Mouse (Mus musculus): ENCODE measurements around the gene Rtca. TPM values are rescaled to one million over a fixed set of nuclear protein-coding genes. Genes with fewer than 3 reads are reported as not detected.
A peak's percentile ranks its signal among the peaks of the same experiment; 100 is the strongest.

Gene Rtca
- 18.9 and 25.5 TPM in 2 replicates for total RNA-seq (2017)

DNA sequence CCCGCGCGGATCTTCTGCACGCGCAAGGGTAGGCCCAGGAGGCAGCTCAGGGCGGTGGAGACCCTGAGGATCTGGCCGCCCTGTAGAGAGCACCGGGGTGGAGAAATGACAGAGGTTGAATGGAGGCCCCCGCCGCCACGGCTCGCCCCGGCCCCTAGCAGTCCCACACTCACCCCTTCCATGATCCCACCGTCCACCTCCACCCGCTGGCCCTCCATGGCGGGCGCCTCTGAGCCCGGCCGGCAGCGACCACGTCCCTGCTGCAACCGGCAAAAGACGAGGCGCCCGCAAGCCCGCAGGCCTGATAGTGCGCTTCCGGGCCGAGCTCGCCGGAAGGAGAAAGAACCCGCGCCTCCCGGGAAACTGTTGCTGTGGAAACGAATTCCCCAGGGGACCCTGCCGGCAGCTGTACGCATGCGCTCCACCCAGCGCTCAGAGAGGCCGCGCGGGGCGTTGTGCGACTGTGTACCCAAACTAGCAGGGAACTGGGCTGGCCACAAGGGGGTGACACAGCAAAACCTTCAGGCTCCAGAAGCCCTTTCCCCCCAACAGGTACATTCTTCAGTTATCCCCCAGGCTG, at the start of gene Rtca:
Gene Rtca, minus strand, starts transcription at position 437 of the 580 bp plus-strand sequence.
- ATAC-seq (ENCODE audit: extremely low read depth, insufficient number of reproducible peaks, low FRiP score, poor library complexity, severe bottlenecking), result peak; percentile 84

DNA sequence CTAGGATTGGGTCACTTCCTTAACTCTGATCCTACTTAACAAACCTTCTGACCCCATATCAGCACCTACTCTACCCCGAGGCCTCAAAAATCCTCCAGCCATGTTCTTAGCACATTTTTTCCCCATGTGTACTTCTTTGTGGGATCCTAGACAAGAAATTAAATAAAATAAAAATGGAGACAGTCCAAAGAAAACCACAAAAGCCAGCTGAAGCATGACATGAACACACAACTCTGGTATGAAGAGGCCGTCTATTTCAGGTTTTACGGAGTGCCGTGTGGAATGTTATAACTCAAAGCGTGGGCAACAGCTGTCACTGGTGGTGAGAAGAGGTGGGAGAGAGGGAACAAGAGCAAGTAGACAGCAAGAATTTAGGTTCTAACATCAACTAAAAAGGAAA, 43.4 kb upstream of the Rtca start:
- ATAC-seq (ENCODE audit: extremely low read depth, insufficient number of reproducible peaks, low FRiP score, poor library complexity, severe bottlenecking), result no peak

DNA sequence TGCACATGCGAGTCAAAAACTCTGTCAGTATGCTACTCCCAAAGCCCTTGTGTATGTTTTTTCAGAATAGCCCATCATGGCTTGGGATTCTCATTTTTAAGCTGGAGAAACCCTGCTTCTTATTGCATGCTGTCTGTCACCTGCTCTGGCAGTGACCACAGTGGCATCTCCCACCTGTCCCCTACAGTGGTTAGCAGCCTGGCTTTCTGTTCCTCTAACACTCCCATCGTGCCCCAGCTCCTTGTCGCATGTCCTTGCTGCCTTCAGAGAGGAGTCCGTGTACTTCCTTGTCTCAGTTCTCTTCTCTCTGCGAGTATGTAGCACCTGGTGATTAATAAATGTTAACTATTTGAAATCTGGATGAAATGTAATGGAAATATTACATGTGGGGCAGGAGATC, 39.4 kb upstream of the Rtca start:
- no peak for ATAC-seq (ENCODE audit: extremely low read depth, insufficient number of reproducible peaks, low FRiP score, poor library complexity, severe bottlenecking)

DNA sequence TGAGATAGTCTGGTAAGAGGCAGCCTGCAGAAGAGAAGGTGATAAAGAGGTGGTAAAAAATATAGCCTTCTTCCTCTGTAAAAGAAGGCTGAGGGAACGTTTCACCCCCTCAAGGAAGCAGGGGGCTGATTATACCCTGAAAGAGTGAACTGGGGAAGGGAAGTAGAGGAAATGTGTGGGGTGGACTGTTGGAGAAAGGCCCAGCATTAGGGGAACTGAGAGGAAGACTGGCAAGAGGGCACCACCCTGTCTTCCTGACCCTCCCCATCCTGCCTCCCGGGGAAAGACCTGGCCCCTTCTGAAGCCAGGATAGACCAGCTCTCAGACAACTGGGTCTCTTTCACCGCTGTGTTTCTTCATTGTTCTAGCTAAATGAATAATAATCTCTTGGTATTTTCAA, 34.5 kb upstream of the Rtca start:
- ATAC-seq (ENCODE audit: extremely low read depth, insufficient number of reproducible peaks, low FRiP score, poor library complexity, severe bottlenecking), result no peak

DNA sequence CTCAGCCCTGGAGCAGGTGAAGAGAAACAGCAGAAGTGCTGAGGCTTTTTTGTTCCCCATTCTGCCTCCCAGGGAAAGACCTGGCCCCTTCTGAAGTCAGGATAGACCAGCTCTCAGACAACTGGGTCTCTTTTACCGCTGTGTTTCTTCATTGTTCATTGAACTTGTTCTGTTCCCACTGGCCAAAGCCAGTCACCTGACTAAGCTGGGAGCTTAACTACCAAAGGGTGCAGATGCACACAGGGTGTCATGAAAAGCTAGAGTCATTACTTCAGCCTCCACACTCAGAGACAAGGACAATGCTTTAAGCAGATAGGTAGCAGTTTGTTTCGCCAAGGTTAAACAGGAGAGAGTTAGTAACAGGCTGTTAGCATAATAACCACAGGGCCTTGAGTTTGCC, 34.1 kb upstream of the Rtca start:
- no peak for ATAC-seq (ENCODE audit: extremely low read depth, insufficient number of reproducible peaks, low FRiP score, poor library complexity, severe bottlenecking)

DNA sequence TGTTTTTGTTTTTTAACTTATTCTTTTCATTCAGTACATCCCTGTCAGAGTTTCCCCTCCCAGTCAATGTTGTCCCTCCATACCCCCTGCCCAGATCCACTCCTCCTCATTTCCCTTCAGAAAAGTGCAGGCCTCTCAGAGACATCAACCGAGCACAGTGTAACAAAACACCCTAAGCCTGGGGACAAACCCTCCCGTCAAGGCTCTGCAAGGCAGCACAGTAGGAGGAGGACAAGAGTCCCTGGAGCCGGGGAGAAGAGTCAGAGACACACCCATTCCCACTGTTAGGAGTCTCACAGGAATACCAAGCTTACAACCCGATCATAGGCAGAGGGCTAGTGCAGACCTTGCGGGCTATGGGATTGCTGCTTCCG, 29.2 kb upstream of the Rtca start:
- no peak for ATAC-seq (ENCODE audit: extremely low read depth, insufficient number of reproducible peaks, low FRiP score, poor library complexity, severe bottlenecking)

DNA sequence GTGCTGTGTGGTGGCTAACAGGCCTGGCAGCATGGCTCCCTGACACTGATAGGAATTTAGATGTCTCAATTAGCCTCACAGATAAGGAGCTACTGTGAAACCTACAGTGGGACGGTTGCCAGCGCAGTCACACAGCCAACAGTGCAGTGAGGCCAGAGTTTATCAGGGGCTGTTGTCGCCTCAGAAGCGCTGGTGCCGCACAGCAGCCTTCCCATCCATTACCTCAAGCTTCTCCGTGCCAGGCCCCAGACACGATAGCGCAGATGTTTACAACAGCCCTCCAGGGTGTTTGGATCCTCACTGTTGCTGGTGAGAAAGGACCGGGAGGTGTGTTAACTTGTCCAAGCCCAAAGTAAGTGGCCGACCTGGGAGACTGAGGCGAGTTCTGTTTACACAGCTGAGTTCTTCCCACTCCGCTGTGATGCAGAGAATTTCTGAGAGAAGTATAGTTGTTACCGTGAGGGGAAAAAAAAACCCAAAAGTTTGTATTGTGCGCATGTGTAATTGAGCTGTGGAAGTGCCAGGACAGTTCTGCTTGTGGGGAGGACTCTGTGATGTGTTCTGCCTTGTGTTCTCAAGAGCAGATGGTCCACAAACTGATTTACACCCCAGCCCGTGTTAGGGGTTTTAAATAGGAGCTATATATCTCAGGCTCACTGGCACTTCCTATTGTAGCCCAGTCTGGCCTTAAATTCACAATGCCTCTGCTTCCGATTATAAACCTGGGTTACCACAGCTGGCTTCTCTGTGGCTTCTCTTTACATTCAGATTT, 28.6 kb upstream of the Rtca start:
- ATAC-seq (ENCODE audit: extremely low read depth, insufficient number of reproducible peaks, low FRiP score, poor library complexity, severe bottlenecking), result no peak

DNA sequence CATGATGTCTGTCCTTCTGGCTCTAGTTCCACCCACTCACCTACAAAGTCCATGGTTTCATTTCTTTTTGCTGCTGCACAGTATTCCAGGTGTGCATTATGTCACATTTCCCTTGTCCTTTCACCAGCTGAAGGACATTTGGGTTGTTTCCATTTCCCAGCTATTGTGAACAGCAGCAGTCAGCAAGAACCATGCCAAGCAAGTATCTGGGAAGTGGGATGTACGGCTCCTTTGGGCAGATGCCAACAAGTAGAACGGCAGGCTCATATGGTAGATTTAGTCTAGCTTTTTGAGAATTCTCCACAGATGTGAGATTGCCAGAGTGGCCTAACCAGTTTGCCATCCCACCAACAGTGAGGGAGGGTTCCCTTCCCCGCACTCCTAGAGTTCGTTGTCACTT, 22.8 kb upstream of the Rtca start:
- ATAC-seq (ENCODE audit: extremely low read depth, insufficient number of reproducible peaks, low FRiP score, poor library complexity, severe bottlenecking), result no peak

DNA sequence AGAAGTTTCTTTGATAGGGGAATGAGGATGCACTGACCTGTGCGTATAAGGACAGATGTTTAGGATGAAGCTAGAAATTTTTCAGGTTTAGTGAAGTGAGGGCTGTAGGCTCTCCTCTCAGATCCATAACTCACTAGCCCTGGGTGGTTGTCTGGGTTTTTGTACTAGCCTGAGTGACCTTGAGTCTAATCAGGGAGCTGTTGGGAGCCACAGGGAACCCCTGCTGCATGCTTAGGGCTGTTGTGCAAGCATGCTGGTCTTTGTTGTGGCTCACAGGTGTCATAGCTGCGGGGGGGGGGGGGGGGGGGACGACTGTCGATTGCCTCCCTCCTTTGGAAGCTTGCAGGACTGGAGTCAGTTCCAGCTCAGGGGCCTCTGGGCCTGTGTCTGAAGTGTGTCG, 21.7 kb upstream of the Rtca start:
- no peak for ATAC-seq (ENCODE audit: extremely low read depth, insufficient number of reproducible peaks, low FRiP score, poor library complexity, severe bottlenecking)

DNA sequence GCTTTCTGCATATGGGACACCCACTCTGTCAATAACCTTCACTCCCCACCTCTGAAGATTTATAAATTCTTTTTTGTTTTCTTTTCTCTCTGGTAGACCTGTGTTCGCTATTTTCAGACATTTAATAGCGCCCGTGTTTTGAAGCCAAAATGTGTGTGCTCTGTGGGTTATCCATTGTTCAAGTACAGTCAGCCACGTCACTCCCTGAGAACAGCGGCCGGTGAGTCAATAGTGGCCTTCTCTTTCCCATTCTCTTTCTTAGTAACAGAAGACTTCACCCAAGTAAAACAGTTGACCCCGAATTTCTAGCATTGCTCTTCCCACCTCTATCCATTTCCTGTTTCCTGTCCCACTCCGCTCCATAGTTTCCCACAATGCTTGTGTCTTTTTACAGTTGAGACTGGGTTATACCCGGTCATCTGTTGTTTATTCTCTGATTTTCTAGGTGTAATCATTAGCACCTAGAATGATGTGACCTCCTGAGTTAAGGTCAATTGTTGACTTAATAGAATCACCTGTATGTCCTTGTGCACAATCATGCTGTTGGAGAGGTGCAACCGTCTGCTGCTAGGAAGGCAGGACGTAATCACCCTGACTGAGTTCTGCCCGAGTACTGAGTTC, 12.2 kb upstream of the Rtca start:
- no peak for ATAC-seq (ENCODE audit: extremely low read depth, insufficient number of reproducible peaks, low FRiP score, poor library complexity, severe bottlenecking)

DNA sequence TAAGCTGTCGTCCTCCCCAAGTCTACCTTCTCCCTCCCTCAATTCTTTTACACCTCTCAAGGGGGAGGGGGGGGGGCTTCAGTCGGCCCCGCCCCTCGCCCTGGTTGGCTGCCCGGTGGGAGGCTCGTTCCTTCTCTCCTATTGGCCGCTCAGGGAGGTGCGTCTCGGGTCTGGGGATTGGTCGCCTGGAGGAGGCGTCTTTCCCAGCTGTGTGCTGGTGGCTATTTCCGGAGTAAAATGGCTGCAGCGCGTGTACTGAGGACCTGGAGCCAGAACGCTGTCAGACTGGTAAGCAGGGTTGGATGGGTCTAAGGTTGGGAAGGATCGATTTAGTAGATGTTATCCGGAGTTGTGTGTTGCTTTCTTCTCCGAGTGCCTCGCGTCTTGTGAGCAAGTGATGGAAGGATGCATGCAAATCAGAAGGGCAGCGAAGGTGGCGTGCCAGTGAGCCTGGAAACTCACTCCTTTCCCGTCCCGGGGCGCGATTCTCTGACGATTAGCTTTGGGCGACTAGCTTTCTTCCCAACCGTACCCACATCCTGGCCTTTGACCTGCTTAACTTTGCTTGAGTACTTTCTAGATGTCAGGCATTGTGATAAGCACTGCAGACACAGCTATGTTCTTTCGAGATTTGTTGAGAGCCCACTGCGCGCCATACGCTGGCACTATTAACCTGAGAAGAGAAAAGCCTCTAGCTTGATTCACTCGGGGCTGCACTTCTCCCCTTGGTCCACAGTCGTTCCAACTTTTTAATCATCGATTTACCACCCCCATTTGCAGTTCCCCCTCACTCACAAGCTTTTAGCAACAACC, 5.1 kb upstream of the Rtca start, which contains the start of gene Dbt:
Gene Dbt, plus strand, starts transcription at position 167 of the 813 bp plus-strand sequence.
- peak; percentile 85 for ATAC-seq (ENCODE audit: extremely low read depth, insufficient number of reproducible peaks, low FRiP score, poor library complexity, severe bottlenecking)

DNA sequence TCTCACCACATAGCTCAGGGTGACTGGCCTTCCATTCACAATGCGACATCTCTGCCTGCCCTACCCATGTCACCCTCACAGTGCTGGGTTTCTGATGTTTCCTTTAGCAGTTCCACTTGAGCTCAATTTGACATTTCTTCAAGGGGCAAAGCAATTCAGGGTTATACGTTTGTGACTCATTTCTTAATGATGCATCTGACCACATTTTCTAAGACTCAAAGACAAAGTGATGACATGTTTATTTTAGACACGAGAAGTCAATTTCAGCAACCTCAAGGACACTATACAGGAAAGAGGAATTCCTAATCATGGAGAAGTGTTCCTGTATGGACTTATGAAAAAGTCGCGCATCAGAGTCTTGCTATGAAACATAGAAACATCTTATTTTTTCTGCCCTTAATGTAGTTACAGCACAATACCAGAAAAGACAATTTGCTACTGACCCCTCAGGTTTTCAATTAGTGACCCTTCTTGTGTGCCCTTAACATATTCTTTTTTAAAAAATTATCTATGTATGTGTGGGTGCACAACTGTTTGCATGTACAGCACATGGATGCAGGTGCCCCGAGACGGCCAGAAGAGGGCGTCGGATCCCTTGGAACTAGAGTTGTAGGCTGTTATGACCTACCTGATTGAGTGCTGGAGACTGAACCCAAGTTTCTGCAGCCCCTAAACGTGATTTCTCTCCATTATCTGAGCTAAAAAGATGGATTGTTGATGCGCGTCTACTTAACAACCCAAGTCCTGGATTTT, 4.3 kb upstream of the Rtca start:
- ATAC-seq (ENCODE audit: extremely low read depth, insufficient number of reproducible peaks, low FRiP score, poor library complexity, severe bottlenecking), result no peak

DNA sequence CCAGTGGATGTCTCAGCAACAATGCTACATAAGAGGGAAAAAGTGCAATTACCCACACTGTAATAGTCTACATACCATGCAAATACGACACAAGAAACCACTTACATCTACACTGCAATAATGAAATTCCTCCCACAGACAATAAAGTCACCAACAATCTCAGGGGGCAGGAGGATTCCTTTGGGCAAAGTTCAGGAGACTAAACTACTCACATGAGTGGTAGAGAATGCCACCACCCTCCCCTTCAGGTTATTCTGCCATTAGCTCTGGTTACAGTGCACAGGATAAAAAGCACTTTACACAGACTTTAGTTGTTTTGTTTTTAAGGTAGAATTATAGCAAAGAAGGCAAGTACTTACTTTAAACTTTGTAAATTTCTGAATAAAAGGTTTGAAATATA, 12.3 kb downstream of the Rtca start:
- no peak for ATAC-seq (ENCODE audit: extremely low read depth, insufficient number of reproducible peaks, low FRiP score, poor library complexity, severe bottlenecking)

DNA sequence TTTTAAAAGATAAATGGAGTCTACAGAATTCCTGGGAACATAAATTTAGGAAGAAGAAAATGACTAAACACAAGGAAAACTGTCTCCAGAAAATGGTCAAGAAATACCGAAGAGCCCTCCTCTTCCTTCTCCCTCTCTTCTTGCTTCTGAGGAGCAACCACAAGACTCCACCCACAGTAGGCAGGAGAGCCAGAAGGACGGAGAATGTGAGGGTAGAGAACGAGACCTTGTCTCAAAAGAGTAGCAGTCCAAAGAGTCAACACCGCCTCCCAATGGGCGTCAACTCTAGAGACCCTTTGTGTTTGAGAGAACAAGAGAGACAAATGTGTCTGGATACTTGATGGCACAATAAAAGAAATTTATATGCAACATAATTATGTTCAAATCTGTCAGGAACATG, 14.3 kb downstream of the Rtca start:
- no peak for ATAC-seq (ENCODE audit: extremely low read depth, insufficient number of reproducible peaks, low FRiP score, poor library complexity, severe bottlenecking)

DNA sequence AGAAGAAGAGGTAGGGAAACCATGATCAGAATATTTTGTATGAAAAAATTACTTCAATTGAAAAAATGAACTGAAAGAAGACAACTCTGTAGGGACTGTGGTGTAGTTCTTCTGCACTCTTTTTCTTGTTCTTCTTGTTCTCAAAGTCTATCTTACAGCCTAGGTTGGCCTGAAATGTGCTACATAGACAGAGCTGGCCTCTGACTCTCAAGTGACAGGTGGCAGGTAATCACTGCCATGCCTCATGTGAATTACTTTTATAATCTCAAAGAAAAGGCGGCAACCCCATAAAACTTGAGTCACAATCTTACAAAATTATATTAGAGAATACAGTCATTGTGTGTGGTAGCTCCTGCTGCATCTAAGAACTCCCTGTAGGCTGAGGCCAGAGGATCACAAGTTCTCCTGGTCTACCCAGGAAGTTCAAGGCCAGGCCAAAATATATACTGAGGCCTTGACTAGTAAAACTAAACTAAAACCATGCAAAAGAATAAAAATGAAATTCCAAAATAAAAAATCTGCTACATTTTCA, 16.0 kb downstream of the Rtca start:
- no peak for ATAC-seq (ENCODE audit: extremely low read depth, insufficient number of reproducible peaks, low FRiP score, poor library complexity, severe bottlenecking)

DNA sequence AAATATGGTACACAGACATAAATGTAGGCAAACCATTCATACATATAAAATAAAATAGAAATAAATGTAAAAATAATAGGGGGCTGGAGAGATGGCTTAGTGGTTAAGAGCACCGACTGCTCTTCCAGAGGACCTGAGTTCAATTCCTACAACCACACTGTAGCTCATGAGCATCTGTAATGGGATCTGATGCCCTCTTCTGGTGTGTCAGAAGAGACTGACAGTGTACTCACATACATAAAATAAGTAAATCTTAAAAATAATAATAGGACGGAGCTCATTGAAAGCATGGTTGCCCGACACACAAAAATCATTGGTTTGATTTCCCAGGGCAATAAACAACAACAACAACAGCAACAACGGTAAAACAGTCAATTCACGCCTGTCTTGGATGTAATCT, 17.1 kb downstream of the Rtca start:
- no peak for ATAC-seq (ENCODE audit: extremely low read depth, insufficient number of reproducible peaks, low FRiP score, poor library complexity, severe bottlenecking)

DNA sequence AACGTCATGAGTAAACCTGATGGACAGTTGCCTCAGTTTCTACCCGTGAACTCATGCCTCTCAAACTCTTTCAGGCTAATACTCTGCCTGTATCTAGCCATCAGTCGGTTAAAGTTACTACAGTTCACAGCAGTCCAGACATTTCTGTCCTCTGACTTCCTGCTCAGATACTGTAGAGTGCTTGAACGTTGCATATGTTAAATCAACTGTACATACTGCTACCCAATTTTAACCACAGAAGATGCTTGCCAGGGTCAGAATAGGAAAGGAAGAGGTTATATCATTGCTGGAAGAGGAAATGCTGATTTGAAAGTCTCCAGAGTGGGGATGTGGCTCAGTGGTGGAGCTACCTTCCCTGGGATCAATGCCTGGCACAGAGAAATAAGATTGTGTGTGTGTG, 24.7 kb downstream of the Rtca start:
- ATAC-seq (ENCODE audit: extremely low read depth, insufficient number of reproducible peaks, low FRiP score, poor library complexity, severe bottlenecking), result no peak

DNA sequence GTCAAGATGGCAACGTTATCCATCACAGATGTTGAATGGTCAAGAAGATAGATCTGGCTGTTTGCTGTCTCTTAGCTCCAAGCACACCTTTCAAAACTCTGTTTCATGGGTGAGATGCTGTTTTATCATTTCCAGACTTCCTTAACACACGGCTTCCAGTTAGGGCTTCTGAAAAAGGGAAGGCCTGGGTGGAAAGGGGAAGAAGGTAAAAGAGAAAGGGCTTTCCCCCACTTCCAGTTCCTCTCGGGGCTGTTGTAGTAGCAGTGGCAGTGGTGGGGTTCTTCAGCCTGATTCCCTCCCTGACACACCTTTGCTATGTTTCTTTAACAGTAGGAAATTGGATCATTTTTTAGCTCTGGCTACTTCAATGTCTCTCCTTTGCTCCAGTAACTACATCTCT, 25.3 kb downstream of the Rtca start:
- ATAC-seq (ENCODE audit: extremely low read depth, insufficient number of reproducible peaks, low FRiP score, poor library complexity, severe bottlenecking), result peak; percentile 88

DNA sequence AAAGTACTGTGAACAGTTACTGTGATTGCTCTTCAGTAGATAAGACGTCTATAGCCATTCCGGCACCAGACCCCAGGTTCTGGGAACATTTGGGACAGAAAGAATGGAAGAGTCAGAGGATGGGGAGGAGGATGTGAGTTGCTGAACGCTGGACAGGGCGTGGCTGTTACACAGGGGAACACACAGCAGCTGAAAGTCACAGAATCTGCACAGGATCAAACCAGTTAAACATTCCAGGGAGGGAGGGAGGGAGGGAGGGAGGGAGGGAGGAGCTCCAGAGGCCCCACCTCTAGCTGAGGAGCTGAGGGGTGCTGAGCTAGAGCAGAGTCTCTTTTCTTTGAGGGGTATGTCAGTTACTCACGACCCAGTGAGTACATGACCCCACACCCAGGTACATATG, 27.1 kb downstream of the Rtca start:
- ATAC-seq (ENCODE audit: extremely low read depth, insufficient number of reproducible peaks, low FRiP score, poor library complexity, severe bottlenecking), result no peak

Data from neutrophil, adult 5-6 weeks (primary cell).